Mouse (Mus musculus): ENCODE results near the gene Ndufaf2.

Gene Ndufaf2

GRCm38 (mm10) chr13:107959891-107960290, 198.5 kb downstream of the Ndufaf2 start:
- no peak for DNase-seq

- DNase-seq: no peak
These were observed 202.2 kb downstream of the Ndufaf2 start for GRCm38 (mm10) chr13:107956246-107956645.

GRCm38 (mm10) chr13:107955327-107956110, 202.9 kb downstream of the Ndufaf2 start:
- DNase-seq: peak in 1 of 2 experiments; percentile 12

- no peak for DNase-seq
These were observed 203.8 kb downstream of the Ndufaf2 start for GRCm38 (mm10) chr13:107954445-107955261.

DNA sequence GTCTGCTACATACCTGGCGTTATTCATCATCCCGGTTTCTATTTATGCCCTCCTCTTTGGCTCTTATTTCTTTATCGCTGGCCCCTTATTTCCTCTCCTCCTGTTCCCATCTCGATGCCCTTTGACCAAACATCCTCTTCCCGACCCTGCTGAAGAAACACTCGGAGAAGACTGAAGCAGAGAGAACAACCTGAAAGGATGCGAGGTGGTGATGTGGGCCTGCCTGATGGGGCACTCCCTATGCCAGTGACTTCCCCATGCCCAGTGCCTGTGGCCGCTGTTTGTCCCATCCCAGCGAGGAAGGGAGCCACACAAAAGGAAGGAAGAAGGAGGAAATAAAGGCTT, 204.4 kb downstream of the Ndufaf2 start:
- DNase-seq: no peak
